Mouse (Mus musculus): ENCODE results near the gene Hnf4a. TPM values are rescaled to one million over a fixed set of nuclear protein-coding genes. Genes with fewer than 3 reads are reported as not detected.

Gene Hnf4a
- total and polyA plus RNA-seq, 2 experiments from 2014 or later, result 0.05 TPM; not detected in 1

- WGBS, result 83% methylated on average over 3 of the region's 3 CpGs
- no peak for ATAC-seq
- no peak for DNase-seq (ENCODE audit: low spot score)
- H3K9me3 ChIP-seq (ENCODE audit: low read length), result no peaks in the 10 kb centered on the region
- TF ChIP-seq CTCF (IDR thresholded peaks at IDR 0.05; ENCODE audit: low read depth), result no peak
- 0 out of 2 replicates have a peak, but pooled peaks cover 3% of the 10 kb centered on the region for H3K4me1 ChIP-seq (ENCODE audit: insufficient read depth, low read length)
- H3K27ac ChIP-seq, result no peak overlapping the region
- H3K4me3 ChIP-seq (ENCODE audit: low read length), result no peak overlapping the region
- no peak overlapping the region for H3K9ac ChIP-seq (replicated peaks; ENCODE audit: low read length)
- no peak overlapping the region for H3K4me2 ChIP-seq (ENCODE audit: low read depth, low read length)
- no peaks in the 10 kb centered on the region for H3K36me3 ChIP-seq (ENCODE audit: insufficient read depth, low read length)
- H3K27me3 ChIP-seq (ENCODE audit: insufficient read depth, low read length), result no peaks in the 10 kb centered on the region
These were observed 19.2 kb upstream of the Hnf4a start for GRCm38 (mm10) chr2:163487360-163487759.

- TF ChIP-seq CTCF (IDR thresholded peaks at IDR 0.05; ENCODE audit: low read depth), result no peak
- no peak overlapping the region for H3K4me2 ChIP-seq (ENCODE audit: low read depth, low read length)
- no peak overlapping the region for H3K27ac ChIP-seq
- DNase-seq (ENCODE audit: low spot score), result no peak
- no peaks in the 10 kb centered on the region for H3K9me3 ChIP-seq (ENCODE audit: low read length)
- no peak overlapping the region for H3K9ac ChIP-seq (replicated peaks; ENCODE audit: low read length)
- no peak overlapping the region for H3K4me3 ChIP-seq (ENCODE audit: low read length)
- 0 out of 2 replicates have a peak, but pooled peaks cover 3% of the 10 kb centered on the region for H3K4me1 ChIP-seq (ENCODE audit: insufficient read depth, low read length)
- 42% methylated on average over 5 of the region's 5 CpGs for WGBS
- H3K36me3 ChIP-seq (ENCODE audit: insufficient read depth, low read length), result no peaks in the 10 kb centered on the region
- no peak for ATAC-seq
- no peaks in the 10 kb centered on the region for H3K27me3 ChIP-seq (ENCODE audit: insufficient read depth, low read length)
These were observed 16.8 kb upstream of the Hnf4a start for GRCm38 (mm10) chr2:163489725-163490291.

DNA sequence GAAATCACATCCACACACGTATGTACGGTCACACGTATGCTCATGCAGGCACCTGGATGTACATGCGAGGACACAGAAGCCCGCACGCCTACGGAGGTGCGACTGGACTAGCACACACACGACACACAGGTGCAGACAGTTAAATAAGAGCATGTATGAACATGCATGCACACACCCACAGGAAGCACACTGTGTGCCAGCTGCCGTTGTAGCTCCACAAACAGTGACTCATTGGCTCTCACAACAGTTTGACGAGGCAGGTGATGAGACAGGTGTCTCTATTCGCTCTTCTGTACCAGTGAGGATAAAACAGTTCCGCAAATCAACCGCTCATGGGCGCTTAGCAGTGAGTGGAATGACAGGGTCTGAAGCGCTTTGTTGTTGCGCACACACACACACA, 16.0 kb upstream of the Hnf4a start:
- H3K36me3 ChIP-seq (ENCODE audit: insufficient read depth, low read length), result no peaks in the 10 kb centered on the region
- 91% methylated on average over 17 of the region's 17 CpGs for WGBS

GRCm38 (mm10) chr2:163491351-163491750, 15.3 kb upstream of the Hnf4a start:
- 45% methylated on average over 7 of the region's 7 CpGs for WGBS
- Histone ChIP-seq H3K27ac (no peak overlapping the region), H3K36me3 (ENCODE audit: insufficient read depth, low read length) (no peaks in the 10 kb centered on the region), H3K27me3 (ENCODE audit: insufficient read depth, low read length) (no peaks in the 10 kb centered on the region), H3K9me3 (ENCODE audit: low read length) (no peaks in the 10 kb centered on the region), H3K4me2 (ENCODE audit: low read depth, low read length) (no peak overlapping the region), H3K9ac (replicated peaks; ENCODE audit: low read length) (no peak overlapping the region), H3K4me1 (ENCODE audit: insufficient read depth, low read length) (0 out of 2 replicates have a peak, but pooled peaks cover 3% of the 10 kb centered on the region), H3K4me3 (ENCODE audit: low read length) (no peak overlapping the region)
- DNase-seq (ENCODE audit: low spot score) (peak; percentile 57), ATAC-seq (peak; percentile 64)
- no peak for TF ChIP-seq CTCF (IDR thresholded peaks at IDR 0.05; ENCODE audit: low read depth)

More for the DNA sequence above, 16.0 kb upstream of the Hnf4a start:
- TF ChIP-seq CTCF (IDR thresholded peaks at IDR 0.05; ENCODE audit: low read depth), result no peak
- no peak for ATAC-seq
- H3K4me3 ChIP-seq (ENCODE audit: low read length), result no peak overlapping the region
- H3K9me3 ChIP-seq (ENCODE audit: low read length), result no peaks in the 10 kb centered on the region
- H3K4me2 ChIP-seq (ENCODE audit: low read depth, low read length), result no peak overlapping the region
- H3K4me1 ChIP-seq (ENCODE audit: insufficient read depth, low read length), result 0 out of 2 replicates have a peak, but pooled peaks cover 3% of the 10 kb centered on the region
- no peak overlapping the region for H3K27ac ChIP-seq
- H3K9ac ChIP-seq (replicated peaks; ENCODE audit: low read length), result no peak overlapping the region
- H3K27me3 ChIP-seq (ENCODE audit: insufficient read depth, low read length), result no peaks in the 10 kb centered on the region
- no peak for DNase-seq (ENCODE audit: low spot score)

- Histone ChIP-seq H3K4me2 (ENCODE audit: low read depth, low read length) (no peak within 1 kb of the TSS), H3K36me3 (ENCODE audit: insufficient read depth, low read length) (no peaks in the 10 kb centered on the region), H3K9me3 (ENCODE audit: low read length) (no peaks in the 10 kb centered on the region), H3K4me1 (ENCODE audit: insufficient read depth, low read length) (0 out of 2 replicates have a peak, but pooled peaks cover 3% of the 10 kb centered on the region), H3K27me3 (ENCODE audit: insufficient read depth, low read length) (no peaks in the 10 kb centered on the region), H3K27ac (no peak within 1 kb of the TSS), H3K4me3 (ENCODE audit: low read length) (no peak within 1 kb of the TSS), H3K9ac (replicated peaks; ENCODE audit: low read length) (no peak within 1 kb of the TSS)
- no peak for TF ChIP-seq CTCF (IDR thresholded peaks at IDR 0.05; ENCODE audit: low read depth)
- ATAC-seq, result no peak
- 64% methylated on average over 5 of the region's 5 CpGs for WGBS
- no peak for DNase-seq (ENCODE audit: low spot score)
These were observed 14.6 kb upstream of the Hnf4a start, which contains the start of gene R3hdml for GRCm38 (mm10) chr2:163492018-163492417. TSS of gene R3hdml (plus strand) at chr2:163492318.

DNA sequence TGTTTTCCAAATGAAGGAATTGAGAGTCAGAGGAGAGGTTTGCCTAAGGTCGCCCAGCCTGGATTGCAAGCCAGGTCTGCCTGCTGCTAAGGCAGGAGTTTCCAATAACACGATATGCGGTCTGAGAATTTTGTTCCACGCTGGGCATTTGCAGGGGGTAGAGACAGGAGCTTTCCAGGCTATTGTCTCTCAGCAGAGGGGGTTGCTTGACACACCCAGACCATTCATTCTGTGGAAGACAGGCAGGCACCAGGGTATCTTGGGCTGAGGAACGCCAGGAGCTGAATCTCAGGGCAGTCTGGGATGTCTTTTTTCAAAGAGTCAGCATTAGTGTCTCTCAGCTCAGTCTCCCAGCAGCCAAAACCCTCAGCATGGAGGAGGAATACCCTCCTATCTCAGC, 13.6 kb upstream of the Hnf4a start:
- no peaks in the 10 kb centered on the region for H3K36me3 ChIP-seq (ENCODE audit: insufficient read depth, low read length)
- DNase-seq (ENCODE audit: low spot score) (no peak), ATAC-seq (no peak)
- no peak overlapping the region for H3K4me3 ChIP-seq (ENCODE audit: low read length)
- no peak overlapping the region for H3K27ac ChIP-seq
- 16% methylated on average over 5 of the region's 5 CpGs for WGBS
- no peaks in the 10 kb centered on the region for H3K27me3 ChIP-seq (ENCODE audit: insufficient read depth, low read length)
- no peak for TF ChIP-seq CTCF (IDR thresholded peaks at IDR 0.05; ENCODE audit: low read depth)
- 0 out of 2 replicates have a peak, but pooled peaks cover 3% of the 10 kb centered on the region for H3K4me1 ChIP-seq (ENCODE audit: insufficient read depth, low read length)
- no peak overlapping the region for H3K9ac ChIP-seq (replicated peaks; ENCODE audit: low read length)
- no peaks in the 10 kb centered on the region for H3K9me3 ChIP-seq (ENCODE audit: low read length)
- no peak overlapping the region for H3K4me2 ChIP-seq (ENCODE audit: low read depth, low read length)

GRCm38 (mm10) chr2:163493976-163494375, 12.6 kb upstream of the Hnf4a start:
- no peaks in the 10 kb centered on the region for H3K27me3 ChIP-seq (ENCODE audit: insufficient read depth, low read length)
- ATAC-seq, result peak; percentile 46; the same call in 1 of the 2 replicates
- H3K36me3 ChIP-seq (ENCODE audit: insufficient read depth, low read length), result no peaks in the 10 kb centered on the region
- DNase-seq (ENCODE audit: low spot score), result peak; percentile 50
- TF ChIP-seq CTCF (IDR thresholded peaks at IDR 0.05; ENCODE audit: low read depth), result no peak
- no peak overlapping the region for H3K4me3 ChIP-seq (ENCODE audit: low read length)
- H3K27ac ChIP-seq, result no peak overlapping the region
- H3K9me3 ChIP-seq (ENCODE audit: low read length), result no peaks in the 10 kb centered on the region
- 48% methylated on average over 5 of the region's 5 CpGs for WGBS
- no peak overlapping the region for H3K9ac ChIP-seq (replicated peaks; ENCODE audit: low read length)
- H3K4me1 ChIP-seq (ENCODE audit: insufficient read depth, low read length), result 0 out of 2 replicates have a peak, but pooled peaks cover 3% of the 10 kb centered on the region
- no peak overlapping the region for H3K4me2 ChIP-seq (ENCODE audit: low read depth, low read length)
